Mouse (Mus musculus): ENCODE measurements around the gene Vsig10. TPM values are rescaled to one million over a fixed set of nuclear protein-coding genes. Genes with fewer than 3 reads are reported as not detected.

Vsig10 gene
- polyA plus RNA-seq, 1 experiment from 2014 or later = 6.1 TPM

DNA sequence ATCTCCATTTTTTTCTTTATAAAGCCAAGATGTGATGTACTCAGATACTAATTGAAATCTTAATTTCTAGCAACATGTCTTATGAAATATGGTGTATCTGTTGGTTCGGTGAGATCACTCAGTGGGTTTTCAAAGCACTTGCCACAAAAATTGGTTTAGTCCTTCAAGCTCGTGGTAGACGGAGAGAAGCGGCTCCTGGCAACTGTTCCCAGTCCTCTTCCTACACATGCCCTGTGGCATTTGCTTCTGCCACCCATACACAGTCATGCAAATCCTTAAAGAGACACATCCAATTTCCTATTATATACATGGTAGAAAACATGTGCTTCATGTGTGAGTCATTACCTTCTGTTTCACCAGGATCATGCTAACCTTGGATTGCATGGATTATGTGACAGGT lies 42.7 kb downstream of the Vsig10 start:
- Histone ChIP-seq H3K4me2 (ENCODE audit: low read depth, low read length) (peak overlapping the region; percentile 48; the same call in 1 of the 2 replicates), H3K36me3 (ENCODE audit: control insufficient read depth, insufficient read depth) (peaks cover 22% of the 10 kb centered on the region), H3K27me3 (ENCODE audit: control insufficient read depth, insufficient read depth, low read length) (no peaks in the 10 kb centered on the region), H3K27ac (ENCODE audit: low read length) (peak overlapping the region; percentile 92), H3K4me1 (ENCODE audit: control insufficient read depth, insufficient read depth, low read length) (peaks cover 50% of the 10 kb centered on the region), H3K9ac (ENCODE audit: low read length) (no peak overlapping the region), H3K4me3 (ENCODE audit: low read length) (no peak overlapping the region), H3K9me3 (replicated peaks; ENCODE audit: control insufficient read depth, low read length) (no peaks in the 10 kb centered on the region)
- no peak for ATAC-seq (replicated peaks; ENCODE audit: extremely low read depth, insufficient read depth, low FRiP score)
- WGBS = 67% methylated on average over 4 of the region's 4 CpGs

DNA sequence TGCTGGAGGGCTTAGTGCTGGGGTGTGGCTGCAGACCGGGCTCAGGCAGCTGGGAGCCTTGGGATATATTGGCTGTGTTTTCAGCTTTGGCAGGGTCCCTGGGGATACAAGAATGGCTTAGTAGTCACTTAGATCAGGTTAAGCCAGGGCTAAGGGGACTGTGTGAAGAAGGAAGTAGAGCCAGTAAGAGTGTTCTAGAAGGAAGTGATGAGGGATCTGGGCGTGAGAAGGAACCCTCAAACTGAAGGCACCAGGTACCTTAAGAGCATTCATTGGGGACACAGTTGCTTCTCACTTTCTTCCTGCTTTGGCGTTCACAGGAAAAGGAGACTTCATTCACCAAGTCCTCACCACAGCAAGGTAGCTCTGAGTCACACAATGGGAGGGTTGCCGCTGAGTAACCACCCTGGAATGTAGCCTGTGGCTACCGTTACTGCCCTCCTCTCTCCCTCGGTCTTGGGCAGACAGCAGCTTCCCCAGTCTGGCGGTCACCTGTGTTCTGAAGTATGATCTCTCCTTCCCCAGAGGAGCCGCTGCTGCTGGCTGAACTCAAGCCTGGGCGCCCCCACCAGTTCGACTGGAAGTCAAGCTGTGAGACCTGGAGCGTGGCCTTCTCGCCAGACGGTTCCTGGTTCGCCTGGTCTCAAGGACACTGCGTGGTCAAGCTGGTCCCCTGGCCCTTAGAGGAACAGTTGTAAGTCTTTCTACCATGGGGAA lies 44.3 kb downstream of the Vsig10 start:
- H3K4me2 ChIP-seq (ENCODE audit: low read depth, low read length) = no peak overlapping the region
- H3K36me3 ChIP-seq (ENCODE audit: control insufficient read depth, insufficient read depth) = peaks cover 25% of the 10 kb centered on the region
- peaks cover 49% of the 10 kb centered on the region for H3K4me1 ChIP-seq (ENCODE audit: control insufficient read depth, insufficient read depth, low read length)
- ATAC-seq (replicated peaks; ENCODE audit: extremely low read depth, insufficient read depth, low FRiP score) = no peak
- no peak overlapping the region for H3K4me3 ChIP-seq (ENCODE audit: low read length)
- 0 out of 2 replicates have a peak overlapping the region, but pooled peaks have one; percentile 37 for H3K27ac ChIP-seq (ENCODE audit: low read length)
- no peaks in the 10 kb centered on the region for H3K27me3 ChIP-seq (ENCODE audit: control insufficient read depth, insufficient read depth, low read length)
- no peaks in the 10 kb centered on the region for H3K9me3 ChIP-seq (replicated peaks; ENCODE audit: control insufficient read depth, low read length)
- WGBS = 42% methylated on average over 15 of the region's 15 CpGs
- peak overlapping the region; percentile 21; the same call in 1 of the 2 replicates for H3K9ac ChIP-seq (ENCODE audit: low read length)

DNA sequence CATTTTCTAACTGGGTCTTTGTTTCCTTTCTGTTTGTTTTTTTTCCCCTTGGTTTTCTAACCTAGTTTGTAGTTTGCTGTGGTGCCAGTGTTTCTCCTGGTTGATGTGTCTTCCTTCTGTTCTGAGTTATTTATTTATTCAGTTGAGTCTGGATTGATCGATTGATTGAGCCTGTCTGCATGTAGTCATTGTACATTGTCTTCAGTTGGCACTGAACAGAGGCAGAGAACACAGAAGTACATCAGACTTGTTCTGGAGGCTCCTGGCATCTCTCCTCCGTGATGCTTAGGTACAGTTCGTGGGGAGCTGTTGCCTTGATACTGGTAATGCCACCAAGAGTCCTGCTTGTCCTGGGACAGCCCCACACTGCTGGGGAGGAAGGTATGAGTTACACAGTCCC lies 45.9 kb downstream of the Vsig10 start:
- Histone ChIP-seq H3K9ac (ENCODE audit: low read length) (no peak overlapping the region), H3K36me3 (ENCODE audit: control insufficient read depth, insufficient read depth) (peaks cover 25% of the 10 kb centered on the region), H3K27me3 (ENCODE audit: control insufficient read depth, insufficient read depth, low read length) (no peaks in the 10 kb centered on the region), H3K9me3 (replicated peaks; ENCODE audit: control insufficient read depth, low read length) (no peaks in the 10 kb centered on the region), H3K4me3 (ENCODE audit: low read length) (no peak overlapping the region), H3K4me2 (ENCODE audit: low read depth, low read length) (no peak overlapping the region), H3K4me1 (ENCODE audit: control insufficient read depth, insufficient read depth, low read length) (peaks cover 38% of the 10 kb centered on the region), H3K27ac (ENCODE audit: low read length) (no peak overlapping the region)
- WGBS = 80% methylated on average over 3 of the region's 3 CpGs
- no peak for ATAC-seq (replicated peaks; ENCODE audit: extremely low read depth, insufficient read depth, low FRiP score)

DNA sequence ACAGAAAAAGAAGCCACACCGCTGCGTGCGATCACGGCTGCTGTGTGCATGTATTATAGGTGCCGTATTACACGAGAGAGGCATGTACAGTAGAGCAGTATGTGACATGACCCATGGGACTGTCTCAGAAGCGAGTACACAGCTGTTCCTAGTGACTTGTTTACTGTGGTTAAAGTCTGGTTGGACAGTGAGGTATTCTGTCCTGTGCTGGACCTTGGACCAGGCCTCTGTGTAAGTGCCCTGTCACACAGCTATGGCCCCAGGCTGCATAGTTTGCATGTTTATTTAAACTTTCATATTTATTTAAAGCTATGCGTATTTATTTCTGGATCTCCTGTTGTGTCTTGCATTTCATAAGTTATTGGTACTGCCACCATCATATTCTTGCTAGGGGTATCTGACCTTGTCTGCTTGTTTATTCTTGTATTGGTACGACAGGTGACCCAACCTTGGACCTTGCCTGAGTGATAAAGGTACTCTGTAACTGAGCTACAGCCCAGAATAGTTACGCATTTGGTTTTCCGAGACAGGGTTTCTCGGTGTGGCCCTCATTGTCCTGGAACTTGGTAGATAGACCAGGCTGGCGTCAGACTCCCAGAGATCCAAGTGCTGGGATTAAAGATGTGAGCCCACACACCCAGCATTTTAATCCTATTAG lies 47.1 kb downstream of the Vsig10 start:
- H3K4me3 ChIP-seq (ENCODE audit: low read length) = no peak overlapping the region
- peaks cover 32% of the 10 kb centered on the region for H3K4me1 ChIP-seq (ENCODE audit: control insufficient read depth, insufficient read depth, low read length)
- no peak for ATAC-seq (replicated peaks; ENCODE audit: extremely low read depth, insufficient read depth, low FRiP score)
- H3K9ac ChIP-seq (ENCODE audit: low read length) = no peak overlapping the region
- H3K27ac ChIP-seq (ENCODE audit: low read length) = no peak overlapping the region
- 91% methylated on average over 13 of the region's 13 CpGs for WGBS
- H3K36me3 ChIP-seq (ENCODE audit: control insufficient read depth, insufficient read depth) = peaks cover 28% of the 10 kb centered on the region
- H3K27me3 ChIP-seq (ENCODE audit: control insufficient read depth, insufficient read depth, low read length) = no peaks in the 10 kb centered on the region
- H3K9me3 ChIP-seq (replicated peaks; ENCODE audit: control insufficient read depth, low read length) = no peaks in the 10 kb centered on the region
- H3K4me2 ChIP-seq (ENCODE audit: low read depth, low read length) = no peak overlapping the region

DNA sequence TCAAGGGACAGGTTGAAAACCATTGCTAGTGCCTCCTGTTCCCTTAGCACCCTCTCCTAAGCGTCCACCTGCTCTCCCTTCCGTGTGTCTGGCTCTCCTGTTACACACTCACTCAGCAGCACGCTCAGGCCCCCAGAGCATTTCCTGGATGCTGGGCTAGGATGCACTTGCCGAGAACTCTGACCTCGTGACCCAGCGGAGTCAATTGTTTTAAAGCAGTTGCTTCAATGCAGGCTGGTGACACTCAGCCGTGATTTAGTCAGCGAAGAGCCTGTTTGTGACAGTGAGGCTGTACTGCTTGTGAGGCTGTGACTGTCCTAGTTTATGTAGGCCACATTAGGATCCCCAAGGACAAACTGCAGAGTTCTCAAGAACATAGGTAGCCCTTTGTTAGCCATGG lies 48.3 kb downstream of the Vsig10 start:
- peaks cover 36% of the 10 kb centered on the region for H3K36me3 ChIP-seq (ENCODE audit: control insufficient read depth, insufficient read depth)
- no peaks in the 10 kb centered on the region for H3K27me3 ChIP-seq (ENCODE audit: control insufficient read depth, insufficient read depth, low read length)
- peaks cover 20% of the 10 kb centered on the region for H3K4me1 ChIP-seq (ENCODE audit: control insufficient read depth, insufficient read depth, low read length)
- no peak overlapping the region for H3K27ac ChIP-seq (ENCODE audit: low read length)
- no peak overlapping the region for H3K4me3 ChIP-seq (ENCODE audit: low read length)
- no peak overlapping the region for H3K9ac ChIP-seq (ENCODE audit: low read length)
- H3K9me3 ChIP-seq (replicated peaks; ENCODE audit: control insufficient read depth, low read length) = no peaks in the 10 kb centered on the region
- WGBS = 55% methylated on average over 8 of the region's 8 CpGs
- H3K4me2 ChIP-seq (ENCODE audit: low read depth, low read length) = no peak overlapping the region
- no peak for ATAC-seq (replicated peaks; ENCODE audit: extremely low read depth, insufficient read depth, low FRiP score)

DNA sequence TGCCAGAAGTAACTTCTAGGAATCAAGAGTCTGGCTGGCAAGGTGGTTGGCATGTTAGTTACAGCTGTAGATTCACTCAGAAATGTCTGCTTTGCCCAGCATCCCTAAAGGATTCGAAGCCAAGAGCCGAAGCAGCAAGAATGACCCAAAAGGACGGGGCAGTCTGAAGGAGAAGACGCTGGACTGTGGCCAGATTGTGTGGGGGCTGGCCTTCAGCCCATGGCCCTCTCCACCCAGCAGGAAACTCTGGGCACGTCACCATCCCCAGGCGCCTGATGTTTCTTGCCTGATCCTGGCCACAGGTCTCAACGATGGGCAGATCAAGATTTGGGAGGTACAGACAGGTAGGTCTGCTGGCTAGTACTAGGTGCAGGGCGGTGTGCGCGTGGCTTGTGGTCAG lies 51.7 kb downstream of the Vsig10 start:
- no peak overlapping the region for H3K4me3 ChIP-seq (ENCODE audit: low read length)
- H3K9ac ChIP-seq (ENCODE audit: low read length) = no peak overlapping the region
- ATAC-seq (replicated peaks; ENCODE audit: extremely low read depth, insufficient read depth, low FRiP score) = no peak
- no peaks in the 10 kb centered on the region for H3K27me3 ChIP-seq (ENCODE audit: control insufficient read depth, insufficient read depth, low read length)
- H3K4me2 ChIP-seq (ENCODE audit: low read depth, low read length) = no peak overlapping the region
- H3K27ac ChIP-seq (ENCODE audit: low read length) = no peak overlapping the region
- H3K9me3 ChIP-seq (replicated peaks; ENCODE audit: control insufficient read depth, low read length) = no peaks in the 10 kb centered on the region
- peaks cover 6% of the 10 kb centered on the region; the same call in 1 of the 2 replicates for H3K4me1 ChIP-seq (ENCODE audit: control insufficient read depth, insufficient read depth, low read length)
- peaks cover 38% of the 10 kb centered on the region for H3K36me3 ChIP-seq (ENCODE audit: control insufficient read depth, insufficient read depth)
- WGBS = 70% methylated on average over 10 of the region's 10 CpGs

DNA sequence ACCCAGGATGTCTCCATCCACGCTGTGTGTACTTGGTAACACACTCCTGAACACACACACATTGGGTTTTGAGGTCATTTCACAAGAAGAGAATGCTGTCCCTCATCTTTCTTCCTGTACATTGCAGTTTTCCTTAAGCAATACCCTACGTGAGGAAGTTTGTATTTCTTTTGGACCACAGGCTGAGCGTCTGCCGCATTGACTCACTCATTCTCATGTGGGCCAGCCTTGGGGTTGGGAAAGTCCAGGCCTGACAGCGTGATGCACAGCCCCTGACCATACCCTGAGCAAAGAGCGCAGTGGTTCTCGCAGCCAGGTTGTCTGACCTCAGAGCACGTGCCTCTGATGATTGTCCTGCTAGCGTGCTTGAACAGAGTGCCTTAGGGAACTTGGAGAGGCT lies 54.5 kb downstream of the Vsig10 start:
- WGBS = 90% methylated on average over 9 of the region's 9 CpGs
- Histone ChIP-seq H3K36me3 (ENCODE audit: control insufficient read depth, insufficient read depth) (peaks cover 43% of the 10 kb centered on the region), H3K4me1 (ENCODE audit: control insufficient read depth, insufficient read depth, low read length) (peaks cover 6% of the 10 kb centered on the region; the same call in 1 of the 2 replicates), H3K27ac (ENCODE audit: low read length) (no peak overlapping the region), H3K4me2 (ENCODE audit: low read depth, low read length) (no peak overlapping the region), H3K9ac (ENCODE audit: low read length) (no peak overlapping the region), H3K4me3 (ENCODE audit: low read length) (no peak overlapping the region), H3K27me3 (ENCODE audit: control insufficient read depth, insufficient read depth, low read length) (no peaks in the 10 kb centered on the region), H3K9me3 (replicated peaks; ENCODE audit: control insufficient read depth, low read length) (no peaks in the 10 kb centered on the region)
- no peak for ATAC-seq (replicated peaks; ENCODE audit: extremely low read depth, insufficient read depth, low FRiP score)

DNA sequence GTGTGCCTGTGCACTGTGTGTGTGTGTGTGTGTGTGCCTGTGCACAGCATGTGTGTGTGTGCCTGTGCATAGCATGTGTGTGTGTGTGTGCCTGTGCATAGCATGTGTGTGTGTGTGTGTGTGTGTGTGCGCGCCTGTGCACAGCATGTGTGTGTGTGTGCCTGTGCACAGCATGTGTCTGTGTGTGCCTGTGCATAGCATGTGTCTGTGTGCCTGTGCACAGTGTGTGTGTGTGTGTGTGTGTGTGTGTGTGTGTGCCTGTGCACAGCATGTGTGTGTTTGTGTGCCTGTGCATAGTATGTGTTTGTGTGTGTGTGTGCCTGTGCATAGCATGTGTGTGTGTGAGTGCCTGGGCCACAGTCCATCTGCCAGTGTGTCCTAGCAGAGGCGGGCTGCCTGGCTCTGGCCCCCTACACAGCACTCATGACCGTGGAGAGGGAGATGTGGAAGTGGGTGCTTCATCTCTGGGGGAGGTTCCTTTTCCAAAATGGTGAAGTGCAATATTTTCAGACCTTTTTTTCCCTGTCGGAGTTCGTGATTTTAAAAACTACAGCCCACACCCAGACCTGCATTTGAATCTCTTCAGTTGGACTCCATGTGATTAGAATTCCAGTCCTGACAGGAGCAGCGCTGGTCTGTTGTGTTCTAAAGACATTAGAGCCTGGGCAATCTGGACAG lies 55.6 kb downstream of the Vsig10 start:
- H3K27me3 ChIP-seq (ENCODE audit: control insufficient read depth, insufficient read depth, low read length) = no peaks in the 10 kb centered on the region
- WGBS = 88% methylated on average over 7 of the region's 7 CpGs
- no peak overlapping the region for H3K9ac ChIP-seq (ENCODE audit: low read length)
- no peak for ATAC-seq (replicated peaks; ENCODE audit: extremely low read depth, insufficient read depth, low FRiP score)
- peaks cover 46% of the 10 kb centered on the region for H3K36me3 ChIP-seq (ENCODE audit: control insufficient read depth, insufficient read depth)
- H3K27ac ChIP-seq (ENCODE audit: low read length) = no peak overlapping the region
- peaks cover 6% of the 10 kb centered on the region; the same call in 1 of the 2 replicates for H3K4me1 ChIP-seq (ENCODE audit: control insufficient read depth, insufficient read depth, low read length)
- no peak overlapping the region for H3K4me2 ChIP-seq (ENCODE audit: low read depth, low read length)
- H3K4me3 ChIP-seq (ENCODE audit: low read length) = no peak overlapping the region
- H3K9me3 ChIP-seq (replicated peaks; ENCODE audit: control insufficient read depth, low read length) = no peaks in the 10 kb centered on the region

DNA sequence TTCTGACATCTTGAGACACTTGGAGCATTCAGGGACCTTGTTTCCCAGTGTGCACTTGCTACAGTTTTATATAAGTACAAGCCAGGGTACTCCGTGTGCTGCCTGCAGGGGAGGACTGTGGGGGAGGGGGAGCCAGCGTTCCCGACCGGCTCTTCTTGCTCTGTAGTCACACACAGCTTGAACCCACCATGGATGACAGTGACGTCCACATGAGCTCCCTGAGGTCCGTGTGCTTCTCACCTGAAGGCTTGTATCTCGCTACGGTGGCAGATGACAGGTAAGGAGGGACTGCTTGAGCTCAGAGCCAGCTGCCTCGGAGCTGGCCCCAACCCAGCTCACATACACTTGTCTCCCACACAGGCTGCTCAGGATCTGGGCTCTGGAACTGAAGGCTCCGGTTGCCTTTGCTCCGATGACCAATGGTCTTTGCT lies 57.5 kb downstream of the Vsig10 start:
- Histone ChIP-seq H3K27ac (ENCODE audit: low read length) (no peak overlapping the region), H3K36me3 (ENCODE audit: control insufficient read depth, insufficient read depth) (peaks cover 48% of the 10 kb centered on the region), H3K27me3 (ENCODE audit: control insufficient read depth, insufficient read depth, low read length) (no peaks in the 10 kb centered on the region), H3K4me3 (ENCODE audit: low read length) (no peak overlapping the region), H3K9ac (ENCODE audit: low read length) (no peak overlapping the region), H3K4me1 (ENCODE audit: control insufficient read depth, insufficient read depth, low read length) (peaks cover 2% of the 10 kb centered on the region; the same call in 1 of the 2 replicates), H3K4me2 (ENCODE audit: low read depth, low read length) (no peak overlapping the region), H3K9me3 (replicated peaks; ENCODE audit: control insufficient read depth, low read length) (no peaks in the 10 kb centered on the region)
- ATAC-seq (replicated peaks; ENCODE audit: extremely low read depth, insufficient read depth, low FRiP score) = no peak
- WGBS = 74% methylated on average over 11 of the region's 11 CpGs
